Mouse (Mus musculus): ENCODE measurements at regions not wholly inside any gene's neighbourhood (a gene's known extent, or its start where the extent isn't known, plus 50 kb on each side); places are given as distances from the start of the nearest gene placed in this dataset.

DNA sequence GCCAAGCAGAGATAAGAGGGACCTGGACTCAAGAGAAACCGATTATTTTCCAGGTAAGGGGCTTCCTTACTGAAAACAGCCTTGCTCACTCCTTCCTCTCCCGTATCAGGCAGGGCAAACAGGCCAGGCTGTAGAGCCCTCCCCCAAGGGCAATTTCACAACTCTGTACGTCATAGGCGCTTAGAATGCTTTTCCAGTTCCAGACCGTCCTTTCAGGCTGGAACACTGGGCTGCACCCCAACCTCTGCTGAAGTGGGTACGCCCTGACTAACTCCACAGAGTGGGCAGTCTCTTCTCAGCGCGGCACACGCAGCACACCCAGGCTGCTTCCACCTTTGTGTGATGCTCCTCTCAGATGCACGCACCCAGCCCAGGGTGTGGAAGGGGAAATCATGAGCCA, 186.8 kb upstream of the Klf14 start:
- H3K27ac ChIP-seq (ENCODE audit: insufficient read depth, low read length): no peak overlapping the region
- peaks cover 2% of the 10 kb centered on the region for H3K4me1 ChIP-seq (ENCODE audit: control insufficient read depth, insufficient read depth, low read length)
- H3K4me3 ChIP-seq (ENCODE audit: insufficient read depth, low read length): no peak overlapping the region
- TF ChIP-seq CTCF (IDR thresholded peaks at IDR 0.05; ENCODE audit: borderline replicate concordance, insufficient read depth, low read length) (no peak), POLR2A (IDR thresholded peaks at IDR 0.05; ENCODE audit: low read depth, low read length) (no peak)

DNA sequence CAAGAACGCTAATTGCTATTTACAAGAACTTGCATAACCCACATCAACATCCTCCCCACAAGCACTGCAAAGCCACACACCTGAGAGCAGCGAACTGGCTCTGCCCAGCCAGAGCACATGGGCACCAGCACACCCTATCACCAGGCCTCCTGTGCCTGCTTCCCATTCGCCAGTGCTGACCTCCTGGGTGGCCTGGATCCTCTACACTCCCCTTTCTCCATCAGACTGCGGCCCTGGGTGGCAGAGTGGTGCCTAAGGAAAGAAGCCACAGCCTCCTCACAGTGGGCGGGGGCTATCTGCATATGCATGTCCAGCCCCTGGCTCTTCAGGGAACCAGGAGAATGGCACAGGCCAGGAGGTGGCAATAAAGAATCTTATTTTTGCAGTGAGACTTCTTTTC, 187.9 kb upstream of the Klf14 start:
- peaks cover 2% of the 10 kb centered on the region for H3K4me1 ChIP-seq (ENCODE audit: control insufficient read depth, insufficient read depth, low read length)
- TF ChIP-seq CTCF (IDR thresholded peaks at IDR 0.05; ENCODE audit: borderline replicate concordance, insufficient read depth, low read length): no peak
- no peak for TF ChIP-seq POLR2A (IDR thresholded peaks at IDR 0.05; ENCODE audit: low read depth, low read length)
- no peak overlapping the region for H3K27ac ChIP-seq (ENCODE audit: insufficient read depth, low read length)
- no peak overlapping the region for H3K4me3 ChIP-seq (ENCODE audit: insufficient read depth, low read length)

DNA sequence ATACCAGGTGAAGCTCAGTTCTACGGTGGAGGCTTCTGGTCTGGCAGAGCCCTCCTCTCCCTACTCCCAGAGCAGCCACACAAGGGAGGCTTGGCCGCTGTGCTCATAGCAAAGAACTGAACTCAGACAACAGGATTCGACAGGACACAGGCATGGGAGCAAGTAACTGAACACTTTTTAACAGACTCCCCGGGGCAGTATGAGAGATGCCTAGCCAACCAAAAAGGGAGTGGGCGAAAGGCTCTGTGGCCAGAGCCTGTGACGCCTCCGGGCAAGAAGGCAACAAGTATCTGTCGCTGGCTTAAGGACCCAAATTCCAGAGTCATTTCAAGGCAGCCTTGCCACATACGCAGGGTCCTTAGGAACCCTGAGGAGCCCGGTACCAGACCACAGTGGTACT, 188.8 kb upstream of the Klf14 start:
- peaks cover 2% of the 10 kb centered on the region for H3K4me1 ChIP-seq (ENCODE audit: control insufficient read depth, insufficient read depth, low read length)
- H3K4me3 ChIP-seq (ENCODE audit: insufficient read depth, low read length): no peak overlapping the region
- peak overlapping the region; percentile 47 for H3K27ac ChIP-seq (ENCODE audit: insufficient read depth, low read length)
- TF ChIP-seq CTCF (IDR thresholded peaks at IDR 0.05; ENCODE audit: borderline replicate concordance, insufficient read depth, low read length) (no peak), POLR2A (IDR thresholded peaks at IDR 0.05; ENCODE audit: low read depth, low read length) (no peak)

DNA sequence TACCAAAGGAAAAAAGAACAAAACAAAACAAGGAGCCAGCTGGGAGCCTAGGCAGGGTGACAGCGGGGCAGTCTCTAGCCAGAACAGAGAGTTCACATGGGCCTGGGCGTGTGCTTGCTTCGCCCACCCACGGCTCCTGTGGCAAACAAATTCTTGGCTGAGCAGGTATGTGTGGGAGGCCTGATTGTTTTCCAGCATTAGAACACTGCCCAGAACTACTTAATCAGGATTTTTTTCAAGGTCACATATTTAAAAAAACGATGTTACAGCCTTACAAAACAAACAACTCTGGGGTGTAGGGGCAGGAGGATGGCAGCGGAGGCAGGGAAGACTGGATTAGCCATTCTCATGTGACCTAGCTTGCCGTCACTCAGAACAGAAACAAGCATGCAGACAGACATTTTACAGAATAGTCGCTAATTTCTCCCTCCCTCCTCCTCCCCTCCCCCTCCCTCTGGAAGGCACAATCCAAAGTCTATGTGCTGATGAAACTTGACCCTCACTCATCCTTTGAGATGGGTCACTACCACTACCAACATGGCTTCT, 189.5 kb upstream of the Klf14 start:
- Histone ChIP-seq H3K4me1 (ENCODE audit: control insufficient read depth, insufficient read depth, low read length) (peaks cover 2% of the 10 kb centered on the region), H3K4me3 (ENCODE audit: insufficient read depth, low read length) (no peak overlapping the region), H3K27ac (ENCODE audit: insufficient read depth, low read length) (peak overlapping the region; percentile 47)
- TF ChIP-seq CTCF (IDR thresholded peaks at IDR 0.05; ENCODE audit: borderline replicate concordance, insufficient read depth, low read length): no peak
- TF ChIP-seq POLR2A (IDR thresholded peaks at IDR 0.05; ENCODE audit: low read depth, low read length): no peak

DNA sequence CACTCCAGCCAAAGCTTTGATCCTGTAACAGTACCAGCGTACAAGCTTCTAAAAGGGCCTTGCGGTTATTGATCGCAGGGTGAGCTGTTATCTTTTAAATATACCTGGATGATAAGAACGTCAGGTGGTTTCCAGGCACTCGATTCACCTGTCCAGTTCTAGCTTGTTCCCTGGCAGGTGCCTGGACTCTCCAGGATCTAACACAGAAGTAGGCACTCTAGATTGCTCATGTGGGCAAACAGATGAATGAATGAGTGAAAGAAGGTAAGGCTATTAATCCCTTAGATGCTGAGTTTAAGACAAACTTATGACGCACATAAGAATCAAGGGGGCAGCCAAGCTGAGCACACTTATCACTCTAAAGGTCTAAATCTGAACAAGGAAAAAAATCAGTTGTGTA, 190.3 kb upstream of the Klf14 start:
- Histone ChIP-seq H3K4me3 (ENCODE audit: insufficient read depth, low read length) (no peak overlapping the region), H3K27ac (ENCODE audit: insufficient read depth, low read length) (peak overlapping the region; percentile 8; the same call in 1 of the 2 replicates), H3K4me1 (ENCODE audit: control insufficient read depth, insufficient read depth, low read length) (peaks cover 1% of the 10 kb centered on the region)
- no peak for TF ChIP-seq POLR2A (IDR thresholded peaks at IDR 0.05; ENCODE audit: low read depth, low read length)
- TF ChIP-seq CTCF (IDR thresholded peaks at IDR 0.05; ENCODE audit: borderline replicate concordance, insufficient read depth, low read length): no peak

DNA sequence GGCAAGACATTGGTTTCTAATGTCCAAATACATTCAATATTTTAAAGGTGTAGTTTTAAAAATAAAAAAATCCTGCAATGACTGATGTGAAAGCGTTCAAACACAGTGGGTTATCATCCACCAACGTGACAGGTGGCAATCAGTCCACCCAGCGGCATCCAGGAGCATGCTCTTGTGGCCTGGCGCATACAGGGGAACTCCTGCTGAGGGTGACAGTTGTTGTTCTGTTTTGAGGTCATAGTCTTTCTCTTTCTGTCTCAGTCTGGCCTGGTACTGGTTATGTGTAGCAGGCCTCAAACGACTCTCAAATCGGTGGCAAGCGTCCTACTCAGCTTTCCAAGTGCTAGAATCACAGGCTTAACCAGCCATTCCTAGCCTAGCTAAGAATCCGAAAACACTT, 191.5 kb upstream of the Klf14 start:
- no peak overlapping the region for H3K4me3 ChIP-seq (ENCODE audit: insufficient read depth, low read length)
- no peak overlapping the region for H3K27ac ChIP-seq (ENCODE audit: insufficient read depth, low read length)
- H3K4me1 ChIP-seq (ENCODE audit: control insufficient read depth, insufficient read depth, low read length): no peaks in the 10 kb centered on the region; the same call in 1 of the 2 replicates
- TF ChIP-seq CTCF (IDR thresholded peaks at IDR 0.05; ENCODE audit: borderline replicate concordance, insufficient read depth, low read length) (no peak), POLR2A (IDR thresholded peaks at IDR 0.05; ENCODE audit: low read depth, low read length) (no peak)

DNA sequence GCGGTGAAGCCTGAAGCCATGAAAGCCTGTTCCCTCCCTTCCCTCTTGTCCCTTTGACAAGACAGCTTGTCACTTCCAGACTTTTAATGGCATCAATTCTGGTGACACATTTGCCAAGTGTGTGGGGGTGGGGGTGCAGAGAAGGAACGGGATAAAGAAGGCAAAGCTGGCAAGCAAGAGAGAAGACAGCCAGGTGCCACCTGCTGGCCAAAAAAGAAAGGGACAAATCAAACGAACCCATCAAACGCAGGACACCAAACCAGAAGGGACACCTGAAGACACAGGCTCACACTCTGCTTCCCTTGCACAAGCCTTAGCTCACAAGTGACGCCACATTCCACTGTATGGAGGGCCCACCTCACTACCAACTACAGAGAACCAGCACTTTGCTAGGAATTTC, 197.0 kb upstream of the Klf14 start:
- Histone ChIP-seq H3K4me1 (ENCODE audit: control insufficient read depth, insufficient read depth, low read length) (peaks cover 10% of the 10 kb centered on the region; the same call in 1 of the 2 replicates), H3K27ac (ENCODE audit: insufficient read depth, low read length) (no peak overlapping the region), H3K4me3 (ENCODE audit: insufficient read depth, low read length) (no peak overlapping the region)
- TF ChIP-seq CTCF (IDR thresholded peaks at IDR 0.05; ENCODE audit: borderline replicate concordance, insufficient read depth, low read length) (peak; percentile 44; the same call in 1 of the 2 replicates), POLR2A (IDR thresholded peaks at IDR 0.05; ENCODE audit: low read depth, low read length) (no peak)

DNA sequence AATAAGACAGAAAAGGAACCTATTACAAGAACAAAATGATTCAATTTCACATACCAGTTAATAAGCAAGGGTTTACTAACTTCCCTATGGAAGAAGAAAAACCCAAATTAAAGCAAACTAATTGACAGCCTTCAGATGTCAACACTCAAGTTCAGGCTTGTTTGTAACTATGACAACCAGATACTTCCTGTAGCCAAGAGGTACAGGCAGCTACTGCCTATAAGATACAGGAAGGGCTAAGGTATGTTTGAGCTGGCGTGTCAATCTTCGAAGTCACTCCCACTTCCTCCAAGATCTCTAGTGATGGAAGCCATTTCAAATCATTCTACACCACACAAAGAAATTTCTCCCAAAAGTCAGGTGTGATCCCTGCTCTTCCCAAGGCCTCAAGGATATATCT, 198.1 kb upstream of the Klf14 start:
- Histone ChIP-seq H3K27ac (ENCODE audit: insufficient read depth, low read length) (no peak overlapping the region), H3K4me3 (ENCODE audit: insufficient read depth, low read length) (no peak overlapping the region), H3K4me1 (ENCODE audit: control insufficient read depth, insufficient read depth, low read length) (peaks cover 10% of the 10 kb centered on the region; the same call in 1 of the 2 replicates)
- TF ChIP-seq POLR2A (IDR thresholded peaks at IDR 0.05; ENCODE audit: low read depth, low read length) (no peak), CTCF (IDR thresholded peaks at IDR 0.05; ENCODE audit: borderline replicate concordance, insufficient read depth, low read length) (no peak)

DNA sequence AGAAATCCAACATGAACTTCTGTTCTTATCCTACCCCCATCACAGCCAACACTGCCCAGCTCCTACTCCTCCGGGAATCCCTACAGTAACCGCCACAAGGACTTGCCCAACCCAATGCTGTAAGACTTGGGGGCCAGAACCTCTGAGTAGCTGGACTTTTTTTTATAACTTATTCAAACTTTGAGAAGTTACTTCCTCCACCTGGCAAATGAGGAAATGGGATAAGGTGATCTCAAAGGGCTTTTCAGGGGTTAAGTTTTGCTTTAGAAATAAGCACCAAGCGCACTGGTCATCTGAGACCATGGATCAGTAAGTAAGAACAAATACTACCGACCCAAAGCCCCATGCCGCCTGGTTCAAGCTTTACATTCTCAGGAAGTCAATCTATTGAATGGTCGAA, 198.6 kb upstream of the Klf14 start:
- TF ChIP-seq POLR2A (IDR thresholded peaks at IDR 0.05; ENCODE audit: low read depth, low read length) (no peak), CTCF (IDR thresholded peaks at IDR 0.05; ENCODE audit: borderline replicate concordance, insufficient read depth, low read length) (no peak)
- no peak overlapping the region for H3K27ac ChIP-seq (ENCODE audit: insufficient read depth, low read length)
- H3K4me1 ChIP-seq (ENCODE audit: control insufficient read depth, insufficient read depth, low read length): peaks cover 10% of the 10 kb centered on the region; the same call in 1 of the 2 replicates
- H3K4me3 ChIP-seq (ENCODE audit: insufficient read depth, low read length): no peak overlapping the region

DNA sequence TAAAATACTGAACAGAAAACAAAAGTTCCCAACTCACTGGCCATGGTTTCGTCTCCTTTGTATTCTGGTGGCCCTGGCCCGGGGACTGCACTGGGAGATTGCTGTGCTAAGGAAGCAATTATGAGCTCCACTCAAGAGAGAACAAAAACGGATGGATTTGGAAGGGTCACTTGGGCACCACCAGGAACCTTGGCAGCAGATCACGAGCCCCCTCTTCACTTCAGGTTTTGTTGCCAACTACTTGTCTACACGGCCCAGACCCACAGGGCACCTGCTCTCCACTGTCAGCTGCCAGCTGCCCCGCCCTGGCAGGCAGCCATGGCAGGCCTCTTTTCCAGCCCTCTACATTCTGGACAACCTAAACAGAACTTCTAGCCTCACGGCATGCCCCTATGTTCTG, 199.8 kb upstream of the Klf14 start:
- Histone ChIP-seq H3K4me1 (ENCODE audit: control insufficient read depth, insufficient read depth, low read length) (peaks cover 10% of the 10 kb centered on the region; the same call in 1 of the 2 replicates), H3K4me3 (ENCODE audit: insufficient read depth, low read length) (no peak overlapping the region), H3K27ac (ENCODE audit: insufficient read depth, low read length) (no peak overlapping the region)
- TF ChIP-seq POLR2A (IDR thresholded peaks at IDR 0.05; ENCODE audit: low read depth, low read length) (no peak), CTCF (IDR thresholded peaks at IDR 0.05; ENCODE audit: borderline replicate concordance, insufficient read depth, low read length) (no peak)
